Mouse (Mus musculus): ENCODE measurements around the gene Wsb2. TPM values are rescaled to one million over a fixed set of nuclear protein-coding genes. Genes with fewer than 3 reads are reported as not detected.
"Not testable (repeated sequence)": the region's sequence is repeated elsewhere in the genome, so short reads cannot be mapped to it uniquely, and the experiment has no call there.

Gene Wsb2
- total RNA-seq, 2 experiments from 2014 or later = 437 to 454 TPM

DNA sequence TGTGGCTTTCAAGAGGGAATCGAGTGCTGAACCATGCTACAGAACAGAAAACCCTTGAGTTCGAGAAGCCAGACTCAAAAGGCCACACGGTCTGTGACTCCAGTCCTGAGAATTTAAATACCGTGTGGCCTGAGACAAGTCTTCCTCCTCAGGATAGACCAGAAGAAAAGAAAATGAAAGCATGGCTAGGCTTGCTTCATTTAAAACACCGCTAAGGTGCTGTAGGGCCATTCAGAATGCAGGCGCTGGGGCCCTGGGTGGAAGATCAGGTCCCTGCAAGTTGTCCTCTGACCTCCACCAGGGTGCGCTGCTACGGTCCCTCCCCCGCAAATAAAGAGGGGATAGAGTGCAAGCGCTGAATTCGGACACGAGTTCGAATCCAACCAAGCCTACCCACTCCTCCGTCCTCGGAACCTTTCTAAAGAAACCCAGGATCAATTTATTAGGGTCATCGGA, 31.2 kb downstream of the Wsb2 start:
- peak; percentile 56 to 57 for DNase-seq (ENCODE audit: low spot score in 2 of 2)

- DNase-seq (ENCODE audit: low spot score in 2 of 2) = peak; percentile 91 to 94
Measured at GRCm38 (mm10) chr5:117388877-117389276, 31.8 kb downstream of the Wsb2 start, which contains the start of gene Rfc5. Rfc5 (minus strand) TSS chr5:117389047.

- DNase-seq (ENCODE audit: low spot score in 2 of 2) = no peak
Measured at GRCm38 (mm10) chr5:117390895-117391294, 33.8 kb downstream of the Wsb2 start.

- DNase-seq (ENCODE audit: low spot score in 2 of 2) = no peak
Measured at GRCm38 (mm10) chr5:117395834-117396233, 38.7 kb downstream of the Wsb2 start.

DNA sequence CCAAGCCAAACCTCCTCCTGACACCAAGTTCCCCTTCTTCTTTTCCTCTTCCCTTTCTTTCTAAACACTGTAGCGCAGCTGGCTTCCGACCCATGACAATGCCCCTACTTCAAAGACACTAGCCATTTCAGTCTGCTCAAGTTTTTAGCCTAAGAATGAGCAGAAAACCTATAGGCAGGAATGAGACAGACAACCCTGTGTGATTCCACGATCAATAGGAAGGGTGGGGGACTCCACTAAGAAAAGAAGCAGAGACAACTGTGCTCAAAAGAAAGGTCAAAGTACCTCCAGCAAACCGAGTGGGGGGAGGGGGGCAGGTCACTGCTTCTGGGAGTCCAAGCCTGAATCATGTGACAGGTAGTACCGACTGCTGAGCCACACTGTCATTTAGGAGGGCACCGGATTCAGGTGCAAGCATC, 39.5 kb downstream of the Wsb2 start:
- no peak for DNase-seq (ENCODE audit: low spot score in 2 of 2)

DNA sequence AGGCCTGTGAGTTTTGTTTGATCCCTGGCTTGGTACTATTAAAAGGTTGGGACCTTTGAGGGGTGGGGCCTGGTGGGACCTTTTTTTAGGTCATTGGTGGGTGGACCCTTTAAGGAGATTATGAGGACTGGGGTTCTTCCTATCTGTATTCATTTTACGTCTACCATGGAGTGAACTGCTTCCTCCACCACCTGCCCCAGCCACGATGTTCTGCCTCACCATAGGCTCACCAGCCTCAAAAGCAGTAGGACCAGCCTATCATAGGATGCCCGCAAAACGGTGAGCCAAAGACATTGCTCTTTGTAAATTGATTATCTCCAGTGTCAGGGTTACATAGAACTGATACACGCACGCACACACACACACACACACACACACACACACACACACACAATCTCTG, 40.3 kb downstream of the Wsb2 start:
- DNase-seq (ENCODE audit: low spot score in 2 of 2) = no peak

DNA sequence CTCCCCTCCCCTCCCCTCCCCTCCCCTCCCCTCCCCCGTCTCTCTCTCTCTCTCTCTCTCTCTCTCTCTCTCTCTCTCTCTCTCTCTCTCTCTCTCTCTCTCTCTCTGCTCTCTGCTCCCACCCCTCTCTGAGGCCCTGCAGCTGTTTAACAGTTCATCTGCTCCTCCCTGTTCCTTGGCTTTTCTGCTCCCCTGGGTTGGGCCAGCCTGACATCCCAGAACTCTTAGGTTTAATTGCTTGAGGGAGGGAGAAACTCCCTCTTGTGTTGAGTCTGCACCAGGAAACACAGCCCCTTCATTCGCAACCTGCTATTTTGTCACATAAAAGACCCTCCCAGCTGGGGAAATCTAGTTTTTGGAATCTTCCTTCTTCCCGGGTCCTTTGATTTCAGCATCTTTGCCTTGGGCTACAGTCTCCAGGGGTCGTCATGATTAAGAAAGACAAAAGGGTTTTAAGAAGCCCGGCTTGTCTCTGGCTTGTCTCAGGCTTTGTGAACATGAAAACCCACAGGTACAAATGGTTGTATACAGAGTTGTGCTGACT, 41.0 kb downstream of the Wsb2 start:
- DNase-seq (ENCODE audit: low spot score in 2 of 2) = no peak

DNA sequence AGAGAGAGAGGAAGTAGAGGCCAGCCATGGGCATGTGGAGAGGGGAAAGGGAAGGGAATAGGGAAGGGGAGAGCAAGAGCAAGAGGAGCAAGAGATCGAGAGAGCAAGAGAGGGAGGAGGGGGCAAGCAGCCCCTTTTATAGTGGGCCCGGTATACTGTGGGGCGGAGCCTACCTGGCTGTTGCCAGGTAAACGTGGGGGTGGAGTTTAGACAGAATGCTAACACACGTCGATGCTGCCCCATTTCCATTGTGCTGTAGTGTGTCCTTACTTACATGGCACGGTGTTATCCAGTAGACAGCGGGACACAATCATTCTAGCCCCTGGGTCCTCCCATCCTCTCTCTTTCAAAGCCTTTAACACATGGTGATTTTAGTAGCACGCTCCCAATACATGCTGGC, 42.2 kb downstream of the Wsb2 start:
- DNase-seq (ENCODE audit: low spot score in 2 of 2) = no peak

- no peak for DNase-seq (ENCODE audit: low spot score in 2 of 2)
Measured at GRCm38 (mm10) chr5:117403609-117404008, 46.5 kb downstream of the Wsb2 start.

DNA sequence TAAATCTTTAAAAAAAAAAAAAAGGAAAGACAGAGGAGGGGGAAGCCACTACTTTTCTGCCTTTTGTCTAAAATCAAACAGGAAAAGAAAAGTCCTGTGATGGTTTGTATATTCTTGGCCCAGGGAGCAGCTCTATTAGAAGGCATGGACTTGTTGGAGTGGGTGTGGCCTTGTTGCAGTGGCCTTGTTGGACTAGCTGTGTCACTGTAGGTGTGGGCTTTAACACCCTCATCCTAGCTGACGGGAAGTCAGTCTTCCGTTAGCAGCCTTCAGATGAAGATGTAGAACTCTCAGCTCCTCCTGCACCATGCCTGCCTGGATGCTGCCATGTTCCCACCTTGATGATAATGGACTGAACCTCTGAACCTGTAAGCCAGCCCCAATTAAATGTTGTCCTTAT, 47.6 kb downstream of the Wsb2 start:
- DNase-seq (ENCODE audit: low spot score in 2 of 2) = not testable (repeated sequence)

GRCm38 (mm10) chr5:117408216-117408615, 51.1 kb downstream of the Wsb2 start:
- DNase-seq (ENCODE audit: low spot score in 2 of 2) = peak; percentile 33 to 38

DNA sequence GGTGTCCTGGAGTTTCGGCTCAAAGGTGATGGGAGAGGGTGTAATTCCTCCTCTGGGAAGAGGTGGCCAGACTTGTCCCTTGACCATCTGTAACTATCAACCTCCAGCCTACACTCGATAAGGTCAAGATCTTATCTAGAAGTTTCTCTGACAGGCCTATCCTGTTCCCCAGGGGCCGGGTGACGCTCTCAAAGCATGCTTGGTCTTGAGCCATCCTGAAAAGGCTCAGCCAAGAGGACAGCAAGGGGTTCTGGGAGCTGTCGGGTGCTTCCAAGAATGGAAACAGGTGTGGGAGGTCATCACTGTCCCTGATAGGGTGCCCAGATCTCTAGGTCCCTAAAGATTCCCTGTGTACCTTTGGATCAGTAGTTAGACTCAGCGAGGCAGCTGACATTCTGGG, 52.3 kb downstream of the Wsb2 start:
- no peak for DNase-seq (ENCODE audit: low spot score in 2 of 2)

- DNase-seq (ENCODE audit: low spot score in 2 of 2) = peak; percentile 75 to 78
Measured at GRCm38 (mm10) chr5:117413507-117414501, 56.7 kb downstream of the Wsb2 start, which contains the start of gene Ksr2. Ksr2 (plus strand) TSS chr5:117414000.

DNA sequence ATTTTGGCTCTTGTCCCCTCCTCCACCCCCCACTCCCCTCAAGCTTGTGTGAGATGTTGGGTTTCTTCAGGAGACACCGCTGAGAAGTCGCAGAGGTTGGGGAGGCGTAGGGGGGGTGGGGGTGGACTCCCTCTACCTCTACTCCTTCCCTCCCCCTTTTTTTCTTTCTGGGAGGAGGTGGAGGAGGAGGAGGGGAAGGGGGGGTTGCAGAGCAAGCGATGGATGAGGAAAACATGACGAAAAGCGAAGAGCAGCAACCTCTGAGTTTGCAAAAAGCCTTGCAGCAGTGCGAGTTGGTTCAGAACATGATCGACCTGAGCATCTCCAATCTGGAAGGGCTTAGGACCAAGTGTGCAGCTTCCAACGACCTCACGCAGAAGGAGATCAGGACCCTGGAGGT, 57.5 kb downstream of the Wsb2 start:
- peak in 1 of 2 experiments; percentile 31 for DNase-seq (ENCODE audit: low spot score in 2 of 2)

DNA sequence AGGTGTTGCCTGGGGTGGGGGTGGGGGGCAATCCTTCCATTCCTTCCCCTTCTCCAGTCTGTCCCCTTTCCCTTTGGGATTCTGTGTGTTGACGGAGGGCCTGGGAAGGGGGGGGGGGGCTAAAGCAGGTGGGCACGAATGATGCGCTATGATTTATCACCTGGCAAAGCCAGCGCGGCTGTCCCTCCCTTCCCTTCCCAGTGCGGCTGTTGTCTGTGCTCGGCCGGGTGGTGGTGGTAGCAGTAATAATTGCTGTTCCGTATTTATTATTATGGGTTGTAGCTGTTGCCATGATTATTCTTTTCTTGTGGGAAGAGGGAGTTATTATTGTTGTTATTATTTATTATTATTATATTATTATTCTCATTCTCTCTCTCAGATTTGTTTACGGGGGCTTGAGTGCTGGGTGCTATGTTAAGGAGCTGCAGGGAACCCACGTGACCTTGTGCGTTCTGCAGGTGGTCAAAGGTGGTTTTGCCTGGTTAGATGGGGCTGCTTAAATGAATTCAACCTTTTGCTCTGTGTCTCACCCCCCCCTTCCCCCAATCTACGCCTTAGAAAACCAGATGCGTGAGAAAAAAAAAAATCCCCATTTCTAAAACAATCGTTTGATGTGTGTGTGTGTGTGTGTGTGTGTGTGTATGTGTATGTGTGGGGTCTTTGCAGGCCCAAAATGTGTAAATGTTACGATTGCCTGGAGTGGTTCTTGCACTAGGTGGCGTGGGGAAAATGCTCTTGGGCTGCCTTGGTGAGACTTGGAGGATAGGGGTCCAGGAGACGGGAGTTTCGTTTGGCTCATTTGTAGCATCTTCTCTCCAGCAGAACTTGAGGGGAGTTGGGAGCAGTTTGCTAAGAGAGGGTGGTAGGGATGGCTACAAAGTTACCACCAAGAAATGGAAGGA, 58.2 kb downstream of the Wsb2 start:
- DNase-seq (ENCODE audit: low spot score in 2 of 2) = peak in 1 of 2 experiments; percentile 33

DNA sequence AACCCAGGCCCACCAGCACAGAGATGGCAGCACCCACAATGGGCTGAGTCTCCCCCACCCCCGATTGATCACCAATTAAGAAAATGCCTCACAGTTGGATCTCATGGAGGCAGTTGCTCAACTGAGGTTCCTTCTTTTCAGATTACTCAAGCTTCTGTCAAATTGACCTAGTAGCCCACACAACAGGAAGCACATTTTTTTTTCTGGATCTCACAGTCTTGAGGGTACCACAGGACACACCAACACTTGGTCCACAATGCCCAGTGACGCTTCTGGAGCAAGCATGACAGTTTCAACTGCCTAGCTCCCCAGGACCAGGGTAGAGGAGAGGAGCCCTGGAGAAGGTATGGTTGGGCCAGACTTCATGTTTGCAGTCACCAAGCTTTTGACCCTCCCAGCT, 60.3 kb downstream of the Wsb2 start:
- DNase-seq (ENCODE audit: low spot score in 2 of 2) = no peak

Other genes with a start within 250 kb of the Wsb2 start
- 100 to 1,000 TPM in 1 of 2 experiments, 10 to 100 TPM in 1; 96.6 to 101 TPM for gene Suds3, start 241.2 kb upstream of the Wsb2 start, total RNA-seq (2021)
- 10 to 100 TPM; 66.3 to 68.3 TPM for gene Taok3, start 237.2 kb upstream of the Wsb2 start, total RNA-seq (2021)
- gene Pebp1, start 69.7 kb upstream of the Wsb2 start, total RNA-seq (2021) = 100 to 1,000 TPM; 699 to 737 TPM
- 1 to 10 TPM; 2.4 to 4.2 TPM for gene Vsig10, start 38.2 kb upstream of the Wsb2 start, total RNA-seq (2021)
- 10 to 100 TPM; 17.7 to 25.1 TPM for gene Rfc5, start 31.7 kb downstream of the Wsb2 start, total RNA-seq (2021)
- 10 to 100 TPM; 33.1 to 34.6 TPM for gene Ksr2, start 56.7 kb downstream of the Wsb2 start, total RNA-seq (2021)

Measured in layer of hippocampus, postnatal 10 days (tissue).